Mouse (Mus musculus): ENCODE results near the gene Scd2.

DNA sequence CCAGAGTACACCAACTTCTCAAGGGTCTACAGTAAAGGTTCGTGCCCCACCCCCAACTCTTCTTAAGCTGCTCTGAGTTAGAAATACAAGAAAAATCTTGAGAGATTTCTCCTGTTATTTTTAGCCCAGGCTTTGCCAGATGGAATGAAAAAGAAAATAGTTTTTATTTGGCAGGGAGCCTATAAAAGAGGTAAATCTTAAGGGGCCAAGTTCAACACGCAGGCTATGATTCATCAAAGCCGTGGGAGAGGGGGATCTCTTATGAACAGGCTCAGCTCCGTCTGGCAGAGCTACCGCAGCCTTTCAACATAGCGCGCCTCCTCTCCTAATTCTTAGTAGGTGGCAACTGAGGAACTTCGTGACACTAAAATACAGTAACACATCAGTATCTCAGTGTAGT lies 10.0 kb downstream of the Scd2 start:
- TF ChIP-seq CHD2 (IDR thresholded peaks at IDR 0.05; ENCODE audit: low read depth, low read length) (no peak), ZNF384 (IDR thresholded peaks at IDR 0.05; ENCODE audit: low read depth, low read length) (no peak), MAFK (IDR thresholded peaks at IDR 0.05; ENCODE audit: insufficient read depth, low read depth, low read length) (no peak), HCFC1 (IDR thresholded peaks at IDR 0.05; ENCODE audit: borderline replicate concordance, insufficient read depth, low read length) (no peak)
